Mouse (Mus musculus): ENCODE measurements around the gene Cdkal1.

Gene Cdkal1

DNA sequence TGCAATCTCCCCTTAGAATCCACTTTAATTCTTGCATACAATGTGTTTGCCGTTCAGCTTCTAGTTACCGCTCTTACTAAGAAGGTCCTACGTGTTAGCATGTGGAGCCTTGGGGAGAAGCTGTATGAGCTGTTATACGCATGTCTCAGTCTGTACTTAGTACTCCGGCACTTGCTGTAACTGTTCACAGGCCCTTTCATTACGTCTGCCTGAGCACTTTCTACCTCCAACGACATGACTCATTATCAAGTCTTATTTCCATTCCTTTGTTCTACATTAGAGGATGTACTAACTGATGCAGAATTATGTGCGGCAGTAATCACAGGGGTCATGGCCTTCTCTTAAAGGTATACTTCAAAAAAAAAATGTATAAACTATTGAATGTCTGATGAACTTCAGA lies 89.1 kb downstream of the Cdkal1 start:
- no peak for DNase-seq (ENCODE audit: low read depth, low spot score)

GRCm38 (mm10) chr13:29765296-29765695 lies 90.2 kb downstream of the Cdkal1 start:
- DNase-seq (ENCODE audit: low read depth, low spot score), result no peak

GRCm38 (mm10) chr13:29759691-29760467 lies 95.6 kb downstream of the Cdkal1 start:
- no peak for DNase-seq (ENCODE audit: low read depth, low spot score)

DNA sequence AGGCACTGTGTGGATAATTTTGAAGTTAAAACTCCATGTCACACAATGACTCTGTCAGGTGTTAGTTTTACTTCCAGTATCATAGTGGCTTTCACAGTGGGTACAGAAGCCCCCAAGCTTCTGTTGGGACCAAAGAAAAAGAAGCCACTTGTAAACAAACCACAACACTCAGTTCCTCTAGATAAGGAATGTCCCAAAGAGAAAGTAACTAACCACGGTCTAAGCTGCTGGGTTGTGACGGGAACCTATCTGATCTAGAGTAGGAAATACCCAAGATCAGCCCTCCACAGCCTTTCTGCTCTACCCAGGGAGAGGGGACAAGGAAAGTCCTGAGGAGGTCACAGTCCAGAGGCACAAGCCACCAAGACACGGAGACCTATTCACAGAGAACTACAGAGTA lies 99.4 kb downstream of the Cdkal1 start:
- no peak for DNase-seq (ENCODE audit: low read depth, low spot score)

GRCm38 (mm10) chr13:29753254-29753653 lies 102.2 kb downstream of the Cdkal1 start:
- no peak for DNase-seq (ENCODE audit: low read depth, low spot score)

DNA sequence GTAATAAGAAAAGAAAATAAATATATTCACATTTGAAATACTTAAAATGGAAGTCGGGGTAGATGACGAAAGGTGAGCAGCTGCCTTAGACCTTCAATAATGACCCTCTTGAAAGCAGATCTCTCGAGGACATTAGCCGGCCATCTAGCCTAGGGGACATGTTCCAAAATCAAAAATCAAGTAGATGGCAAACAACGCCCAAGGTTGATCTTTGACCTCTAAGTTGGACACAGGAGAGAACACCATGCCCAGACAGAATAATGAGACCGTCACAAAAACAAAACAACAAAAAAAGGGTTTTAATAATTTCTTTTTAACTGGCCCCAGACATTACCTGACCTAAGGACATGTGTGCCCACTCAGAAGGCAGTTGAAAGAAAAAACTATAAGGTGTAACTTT lies 103.4 kb downstream of the Cdkal1 start:
- no peak for DNase-seq (ENCODE audit: low read depth, low spot score)

DNA sequence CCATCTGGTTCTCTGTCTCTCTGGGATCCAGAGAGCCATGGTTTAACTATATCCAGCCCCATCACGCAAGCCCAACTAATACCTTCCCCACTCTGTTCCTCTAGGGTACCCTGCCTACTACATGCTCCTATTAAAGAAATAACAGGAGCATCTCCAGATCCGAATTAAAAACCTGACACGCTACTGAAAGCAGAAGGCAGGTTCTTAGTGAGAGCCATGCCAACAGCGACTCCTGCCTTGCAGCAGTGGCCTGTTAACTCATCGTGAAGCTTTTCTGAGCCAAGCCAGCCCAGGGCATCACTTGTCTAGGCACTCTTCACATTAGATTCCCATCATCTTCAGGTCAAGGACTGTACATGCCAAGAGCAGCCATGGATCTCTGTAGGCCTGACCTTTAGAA lies 104.3 kb downstream of the Cdkal1 start:
- no peak for DNase-seq (ENCODE audit: low read depth, low spot score)

GRCm38 (mm10) chr13:29747347-29747647 lies 108.2 kb downstream of the Cdkal1 start:
- DNase-seq (ENCODE audit: low read depth, low spot score), result no peak

- DNase-seq (ENCODE audit: low read depth, low spot score), result no peak
Measured at GRCm38 (mm10) chr13:29746501-29747346, 108.8 kb downstream of the Cdkal1 start.

DNA sequence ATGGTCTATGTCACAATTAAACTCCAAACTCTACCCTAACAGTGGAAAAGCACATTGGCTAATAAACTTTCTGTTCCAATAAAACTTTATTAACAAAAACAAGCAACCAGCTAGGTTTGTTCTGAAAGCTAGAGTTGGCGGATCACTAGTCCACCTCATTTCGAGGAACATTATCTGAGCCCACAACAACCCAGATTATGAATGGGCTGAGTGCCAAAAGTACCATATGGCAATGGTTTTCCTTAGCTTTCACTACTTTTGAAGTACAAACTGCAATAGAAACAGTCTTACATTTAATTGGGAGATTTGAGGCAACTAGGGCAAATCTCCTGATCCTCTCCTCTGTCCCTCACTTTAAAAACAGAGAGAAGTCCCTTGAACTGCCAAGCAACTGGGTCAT lies 110.4 kb downstream of the Cdkal1 start:
- no peak for DNase-seq (ENCODE audit: low read depth, low spot score)

- DNase-seq (ENCODE audit: low read depth, low spot score), result no peak
Measured at GRCm38 (mm10) chr13:29744188-29744587, 111.3 kb downstream of the Cdkal1 start.

GRCm38 (mm10) chr13:29743761-29744160 lies 111.7 kb downstream of the Cdkal1 start:
- no peak for DNase-seq (ENCODE audit: low read depth, low spot score)

- DNase-seq (ENCODE audit: low read depth, low spot score), result no peak
Measured at GRCm38 (mm10) chr13:29737675-29738461, 117.6 kb downstream of the Cdkal1 start.

- DNase-seq (ENCODE audit: low read depth, low spot score), result no peak
Measured at GRCm38 (mm10) chr13:29734496-29734895, 121.0 kb downstream of the Cdkal1 start.

GRCm38 (mm10) chr13:29726154-29726825 lies 129.2 kb downstream of the Cdkal1 start:
- DNase-seq (ENCODE audit: low read depth, low spot score), result no peak

DNA sequence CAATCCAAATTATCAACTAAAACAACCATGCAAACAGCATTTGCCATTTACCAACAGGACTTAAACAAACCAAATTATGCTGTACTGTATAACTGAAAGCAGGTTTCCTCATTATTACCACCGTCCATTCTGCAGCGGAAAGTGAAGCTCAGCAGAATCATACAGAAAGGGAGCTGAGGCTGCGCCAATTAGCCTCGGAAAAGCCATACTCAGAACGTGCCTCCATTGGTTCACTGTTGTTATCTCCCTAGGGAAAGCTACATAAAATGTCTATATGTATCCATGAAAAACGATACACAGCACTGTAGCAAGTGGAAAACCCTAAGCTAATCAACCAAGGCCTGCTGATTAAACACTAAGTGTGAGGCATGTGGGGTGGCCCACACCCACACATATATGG lies 130.6 kb downstream of the Cdkal1 start:
- DNase-seq (ENCODE audit: low read depth, low spot score), result no peak

DNA sequence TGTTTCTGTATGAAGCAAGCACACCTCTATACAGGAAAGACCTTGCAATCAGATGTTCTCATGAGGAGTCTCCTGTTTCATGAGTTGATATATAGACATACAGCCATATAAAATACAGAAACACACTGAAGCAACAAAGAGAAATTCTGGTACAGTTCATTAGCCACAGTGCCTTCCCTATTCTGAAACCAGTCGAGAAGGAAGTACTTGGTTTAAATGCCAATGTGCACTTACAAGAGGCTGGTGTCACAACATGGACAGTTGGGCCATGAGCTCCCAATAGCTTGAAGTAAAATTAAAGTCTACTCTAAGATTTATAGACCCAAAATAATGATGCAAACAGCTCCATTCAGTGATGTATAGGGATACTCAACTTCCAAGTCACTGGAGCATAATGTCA lies 132.3 kb downstream of the Cdkal1 start:
- DNase-seq (ENCODE audit: low read depth, low spot score), result no peak

GRCm38 (mm10) chr13:29721206-29721605 lies 134.3 kb downstream of the Cdkal1 start:
- DNase-seq (ENCODE audit: low read depth, low spot score), result no peak

GRCm38 (mm10) chr13:29716550-29716949 lies 138.9 kb downstream of the Cdkal1 start:
- DNase-seq (ENCODE audit: low read depth, low spot score), result no peak

DNA sequence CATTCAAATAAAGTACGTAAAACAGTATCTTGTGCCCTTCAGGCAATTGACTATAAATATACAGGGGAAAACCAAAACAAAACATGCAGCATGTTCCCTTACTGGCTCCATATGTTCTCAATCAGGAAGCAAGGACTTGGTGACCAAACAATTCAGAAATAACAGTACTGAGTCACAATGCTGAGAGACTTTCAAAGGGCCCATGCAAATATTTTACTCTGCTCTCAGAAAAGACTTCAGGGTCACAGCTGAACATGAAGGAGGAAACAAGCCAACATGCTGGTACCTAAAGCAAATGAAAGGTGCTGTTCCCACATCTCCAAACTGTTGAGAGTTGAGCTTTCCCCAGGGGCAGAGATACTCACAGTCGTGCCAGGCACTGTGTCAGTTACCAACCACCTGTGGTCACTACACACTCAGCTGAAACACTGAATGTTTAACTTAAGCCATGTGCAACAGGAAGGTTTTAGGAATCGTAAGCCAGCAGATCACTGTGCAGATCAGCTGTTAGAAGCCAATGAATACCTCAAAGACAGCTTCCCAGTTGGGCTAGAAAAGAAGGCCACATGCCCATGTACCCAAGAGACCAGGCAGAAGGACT lies 140.1 kb downstream of the Cdkal1 start:
- no peak for DNase-seq (ENCODE audit: low read depth, low spot score)

DNA sequence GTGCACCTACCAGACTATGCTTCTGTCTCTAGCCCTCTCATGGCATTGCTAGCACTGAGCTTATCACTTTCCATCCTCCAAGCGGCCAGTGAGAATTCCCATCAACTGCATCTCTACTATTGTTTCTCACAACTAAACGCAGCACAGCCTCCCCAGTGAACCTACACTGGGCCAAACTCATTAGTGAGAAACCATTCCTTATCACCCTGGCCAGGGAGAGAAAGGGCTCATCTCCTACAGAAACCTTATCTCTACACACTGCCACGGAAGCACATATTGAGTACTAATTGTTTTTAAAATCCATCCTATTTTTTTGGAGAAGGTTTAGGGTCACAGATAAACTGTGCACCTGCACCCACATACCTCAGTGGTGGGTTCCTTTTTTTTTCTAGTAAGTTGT lies 147.9 kb downstream of the Cdkal1 start:
- DNase-seq (ENCODE audit: low read depth, low spot score), result no peak
